Mouse (Mus musculus): ENCODE results near the gene Esrrg. TPM values are rescaled to one million over a fixed set of nuclear protein-coding genes. Genes with fewer than 3 reads are reported as not detected.

Gene Esrrg
- polyA plus RNA-seq, 1 experiment from 2014 or later, result 14.6 TPM

GRCm38 (mm10) chr1:188158675-188159074 is 550.1 kb downstream of the Esrrg start:
- 84% methylated on average over 1 of the region's 1 CpGs for WGBS

DNA sequence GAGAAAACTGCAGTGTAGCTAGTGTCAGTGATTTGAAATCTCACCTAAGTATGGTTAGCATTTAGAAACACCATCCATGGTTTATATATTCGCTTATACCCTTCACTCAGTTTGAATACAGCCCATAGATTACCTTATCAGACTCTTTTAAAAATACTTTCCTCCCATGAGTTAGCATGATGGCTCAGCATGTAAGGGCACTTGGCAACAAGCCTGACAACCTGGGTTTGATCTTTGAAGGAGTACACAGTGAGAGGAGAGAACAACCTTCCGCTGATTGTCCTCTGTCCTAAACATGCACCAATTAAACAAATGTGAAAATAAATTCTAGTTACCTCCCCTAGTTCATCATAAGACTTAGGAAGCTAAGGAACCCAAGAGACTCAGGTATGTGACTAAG is 550.5 kb downstream of the Esrrg start:
- H3K4me2 ChIP-seq (replicated peaks; ENCODE audit: low read depth, low read length), result no peak overlapping the region
- H3K4me3 ChIP-seq (ENCODE audit: low read depth, low read length), result no peak overlapping the region
- no peaks in the 10 kb centered on the region for H3K4me1 ChIP-seq (replicated peaks; ENCODE audit: control insufficient read depth, insufficient read depth, low read length)
- H3K36me3 ChIP-seq (ENCODE audit: control insufficient read depth, insufficient read depth, low read length), result no peaks in the 10 kb centered on the region
- no peak overlapping the region for H3K9ac ChIP-seq (ENCODE audit: low read depth, low read length)
- no peak for DNase-seq (ENCODE audit: low spot score)
- H3K27ac ChIP-seq (ENCODE audit: low read depth, low read length), result no peak overlapping the region
- ATAC-seq (ENCODE audit: low FRiP score), result no peak
- WGBS, result 89% methylated on average over 2 of the region's 2 CpGs
- H3K9me3 ChIP-seq (ENCODE audit: control insufficient read depth, low read length), result no peaks in the 10 kb centered on the region
- no peaks in the 10 kb centered on the region for H3K27me3 ChIP-seq (ENCODE audit: control insufficient read depth, insufficient read depth, low read length)

More at GRCm38 (mm10) chr1:188158675-188159074, 550.1 kb downstream of the Esrrg start:
- no peak overlapping the region for H3K27ac ChIP-seq (ENCODE audit: low read depth, low read length)
- no peaks in the 10 kb centered on the region for H3K27me3 ChIP-seq (ENCODE audit: control insufficient read depth, insufficient read depth, low read length)
- H3K9me3 ChIP-seq (ENCODE audit: control insufficient read depth, low read length), result no peaks in the 10 kb centered on the region
- no peaks in the 10 kb centered on the region for H3K36me3 ChIP-seq (ENCODE audit: control insufficient read depth, insufficient read depth, low read length)
- H3K4me1 ChIP-seq (replicated peaks; ENCODE audit: control insufficient read depth, insufficient read depth, low read length), result no peaks in the 10 kb centered on the region
- no peak overlapping the region for H3K4me3 ChIP-seq (ENCODE audit: low read depth, low read length)
- H3K4me2 ChIP-seq (replicated peaks; ENCODE audit: low read depth, low read length), result no peak overlapping the region
- DNase-seq (ENCODE audit: low spot score) (no peak), ATAC-seq (ENCODE audit: low FRiP score) (no peak)
- H3K9ac ChIP-seq (ENCODE audit: low read depth, low read length), result no peak overlapping the region

DNA sequence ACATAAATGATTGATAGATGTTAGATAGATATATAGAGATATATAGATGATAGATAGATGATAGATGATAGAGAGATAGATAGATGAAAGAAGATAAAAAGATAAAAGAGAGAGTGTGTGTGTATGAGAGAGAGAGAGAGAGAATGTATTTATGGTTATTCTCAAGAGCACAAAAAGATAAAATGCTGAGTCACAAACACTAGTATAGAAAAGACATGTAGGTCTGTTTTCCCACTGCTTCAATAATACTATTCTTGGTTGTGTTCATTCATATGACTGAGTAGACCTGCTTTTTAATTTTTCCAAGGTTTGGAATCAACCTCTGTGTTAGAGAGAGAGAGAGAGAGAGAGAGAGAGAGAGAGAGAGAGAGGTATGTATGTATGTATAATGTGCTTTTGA is 554.5 kb downstream of the Esrrg start:
- Histone ChIP-seq H3K9me3 (ENCODE audit: control insufficient read depth, low read length) (no peaks in the 10 kb centered on the region), H3K27ac (ENCODE audit: low read depth, low read length) (no peak overlapping the region), H3K9ac (ENCODE audit: low read depth, low read length) (no peak overlapping the region), H3K27me3 (ENCODE audit: control insufficient read depth, insufficient read depth, low read length) (no peaks in the 10 kb centered on the region), H3K4me2 (replicated peaks; ENCODE audit: low read depth, low read length) (no peak overlapping the region), H3K36me3 (ENCODE audit: control insufficient read depth, insufficient read depth, low read length) (no peaks in the 10 kb centered on the region), H3K4me3 (ENCODE audit: low read depth, low read length) (no peak overlapping the region), H3K4me1 (replicated peaks; ENCODE audit: control insufficient read depth, insufficient read depth, low read length) (no peaks in the 10 kb centered on the region)
- no peak for DNase-seq (ENCODE audit: low spot score)
- ATAC-seq (ENCODE audit: low FRiP score), result no peak

DNA sequence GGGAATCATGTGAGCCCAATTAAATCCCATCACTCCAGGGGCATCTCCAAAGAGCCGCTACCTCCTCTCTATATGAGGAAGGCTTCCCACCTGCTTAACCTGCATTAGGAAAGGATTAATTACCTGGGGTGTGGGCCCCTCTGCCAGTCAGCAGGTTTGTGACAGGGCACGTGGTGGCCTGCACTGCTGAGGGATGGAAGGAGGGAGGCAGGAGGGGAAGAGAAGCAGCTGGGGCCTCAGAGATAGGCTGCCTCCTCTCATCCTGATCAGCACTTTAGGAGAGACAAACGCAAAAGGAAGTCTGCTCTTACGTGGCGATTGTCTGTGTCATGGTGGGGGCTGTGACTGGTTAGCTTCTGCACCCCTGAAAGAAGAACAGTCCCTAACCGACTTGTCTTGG is 555.7 kb downstream of the Esrrg start:
- no peak overlapping the region for H3K9ac ChIP-seq (ENCODE audit: low read depth, low read length)
- H3K9me3 ChIP-seq (ENCODE audit: control insufficient read depth, low read length), result no peaks in the 10 kb centered on the region
- no peak overlapping the region for H3K27ac ChIP-seq (ENCODE audit: low read depth, low read length)
- H3K27me3 ChIP-seq (ENCODE audit: control insufficient read depth, insufficient read depth, low read length), result no peaks in the 10 kb centered on the region
- no peak overlapping the region for H3K4me3 ChIP-seq (ENCODE audit: low read depth, low read length)
- H3K4me2 ChIP-seq (replicated peaks; ENCODE audit: low read depth, low read length), result no peak overlapping the region
- 63% methylated on average over 6 of the region's 6 CpGs for WGBS
- no peak for ATAC-seq (ENCODE audit: low FRiP score)
- DNase-seq (ENCODE audit: low spot score), result no peak
- H3K4me1 ChIP-seq (replicated peaks; ENCODE audit: control insufficient read depth, insufficient read depth, low read length), result no peaks in the 10 kb centered on the region
- H3K36me3 ChIP-seq (ENCODE audit: control insufficient read depth, insufficient read depth, low read length), result no peaks in the 10 kb centered on the region

GRCm38 (mm10) chr1:188173859-188174258 is 565.3 kb downstream of the Esrrg start:
- WGBS, result 82% methylated on average over 1 of the region's 1 CpGs
- Histone ChIP-seq H3K9ac (ENCODE audit: low read depth, low read length) (no peak overlapping the region), H3K27ac (ENCODE audit: low read depth, low read length) (no peak overlapping the region), H3K4me3 (ENCODE audit: low read depth, low read length) (no peak overlapping the region), H3K36me3 (ENCODE audit: control insufficient read depth, insufficient read depth, low read length) (no peaks in the 10 kb centered on the region), H3K27me3 (ENCODE audit: control insufficient read depth, insufficient read depth, low read length) (no peaks in the 10 kb centered on the region), H3K4me1 (replicated peaks; ENCODE audit: control insufficient read depth, insufficient read depth, low read length) (no peaks in the 10 kb centered on the region), H3K9me3 (ENCODE audit: control insufficient read depth, low read length) (no peaks in the 10 kb centered on the region), H3K4me2 (replicated peaks; ENCODE audit: low read depth, low read length) (no peak overlapping the region)
- no peak for ATAC-seq (ENCODE audit: low FRiP score)
- no peak for DNase-seq (ENCODE audit: low spot score)

DNA sequence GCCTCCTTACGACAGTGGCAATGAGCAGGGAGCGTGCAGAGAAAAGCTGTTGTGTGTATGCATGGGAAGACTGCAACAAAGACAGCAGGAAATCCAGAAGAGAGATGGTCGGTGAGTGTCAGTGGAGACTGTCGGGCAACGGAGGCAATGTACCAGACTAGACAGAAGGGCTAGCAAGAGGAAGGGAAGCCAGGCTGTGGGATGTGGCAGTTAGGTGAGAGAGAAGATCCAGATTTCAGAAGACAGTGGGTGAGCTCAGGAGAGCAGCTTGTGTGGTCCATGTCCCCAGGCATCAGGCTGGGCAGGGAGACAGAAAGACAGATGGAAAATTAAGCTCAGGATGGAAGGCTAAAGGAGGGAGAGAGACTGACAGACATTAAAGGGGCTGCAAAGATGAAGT is 574.4 kb downstream of the Esrrg start:
- Histone ChIP-seq H3K9ac (ENCODE audit: low read depth, low read length) (no peak overlapping the region), H3K27me3 (ENCODE audit: control insufficient read depth, insufficient read depth, low read length) (no peaks in the 10 kb centered on the region), H3K4me2 (replicated peaks; ENCODE audit: low read depth, low read length) (no peak overlapping the region), H3K36me3 (ENCODE audit: control insufficient read depth, insufficient read depth, low read length) (no peaks in the 10 kb centered on the region), H3K4me3 (ENCODE audit: low read depth, low read length) (no peak overlapping the region), H3K27ac (ENCODE audit: low read depth, low read length) (no peak overlapping the region), H3K9me3 (ENCODE audit: control insufficient read depth, low read length) (no peaks in the 10 kb centered on the region), H3K4me1 (replicated peaks; ENCODE audit: control insufficient read depth, insufficient read depth, low read length) (no peaks in the 10 kb centered on the region; the same call in 1 of the 2 replicates)
- DNase-seq (ENCODE audit: low spot score) (no peak), ATAC-seq (ENCODE audit: low FRiP score) (no peak)
- 87% methylated on average over 5 of the region's 5 CpGs for WGBS

- no peak overlapping the region for H3K27ac ChIP-seq (ENCODE audit: low read depth, low read length)
- no peak overlapping the region for H3K4me2 ChIP-seq (replicated peaks; ENCODE audit: low read depth, low read length)
- no peaks in the 10 kb centered on the region for H3K27me3 ChIP-seq (ENCODE audit: control insufficient read depth, insufficient read depth, low read length)
- DNase-seq (ENCODE audit: low spot score) (no peak), ATAC-seq (ENCODE audit: low FRiP score) (no peak)
- no peak overlapping the region for H3K4me3 ChIP-seq (ENCODE audit: low read depth, low read length)
- no peaks in the 10 kb centered on the region for H3K9me3 ChIP-seq (ENCODE audit: control insufficient read depth, low read length)
- no peaks in the 10 kb centered on the region; the same call in 1 of the 2 replicates for H3K4me1 ChIP-seq (replicated peaks; ENCODE audit: control insufficient read depth, insufficient read depth, low read length)
- 62% methylated on average over 17 of the region's 17 CpGs for WGBS
- H3K9ac ChIP-seq (ENCODE audit: low read depth, low read length), result no peak overlapping the region
- no peaks in the 10 kb centered on the region for H3K36me3 ChIP-seq (ENCODE audit: control insufficient read depth, insufficient read depth, low read length)
These were observed 578.0 kb downstream of the Esrrg start for GRCm38 (mm10) chr1:188186440-188187117.

GRCm38 (mm10) chr1:188192971-188193370 is 584.4 kb downstream of the Esrrg start:
- Histone ChIP-seq H3K4me2 (replicated peaks; ENCODE audit: low read depth, low read length) (no peak overlapping the region), H3K36me3 (ENCODE audit: control insufficient read depth, insufficient read depth, low read length) (no peaks in the 10 kb centered on the region), H3K4me1 (replicated peaks; ENCODE audit: control insufficient read depth, insufficient read depth, low read length) (no peaks in the 10 kb centered on the region), H3K27me3 (ENCODE audit: control insufficient read depth, insufficient read depth, low read length) (no peaks in the 10 kb centered on the region), H3K27ac (ENCODE audit: low read depth, low read length) (no peak overlapping the region), H3K9me3 (ENCODE audit: control insufficient read depth, low read length) (no peaks in the 10 kb centered on the region), H3K4me3 (ENCODE audit: low read depth, low read length) (no peak overlapping the region), H3K9ac (ENCODE audit: low read depth, low read length) (no peak overlapping the region)
- WGBS, result 92% methylated on average over 2 of the region's 2 CpGs
- no peak for ATAC-seq (ENCODE audit: low FRiP score)
- no peak for DNase-seq (ENCODE audit: low spot score)

GRCm38 (mm10) chr1:188207421-188207820 is 598.8 kb downstream of the Esrrg start:
- Histone ChIP-seq H3K9me3 (ENCODE audit: control insufficient read depth, low read length) (no peaks in the 10 kb centered on the region), H3K4me3 (ENCODE audit: low read depth, low read length) (no peak overlapping the region), H3K36me3 (ENCODE audit: control insufficient read depth, insufficient read depth, low read length) (no peaks in the 10 kb centered on the region), H3K27me3 (ENCODE audit: control insufficient read depth, insufficient read depth, low read length) (no peaks in the 10 kb centered on the region), H3K4me2 (replicated peaks; ENCODE audit: low read depth, low read length) (no peak overlapping the region), H3K27ac (ENCODE audit: low read depth, low read length) (no peak overlapping the region), H3K9ac (ENCODE audit: low read depth, low read length) (no peak overlapping the region), H3K4me1 (replicated peaks; ENCODE audit: control insufficient read depth, insufficient read depth, low read length) (no peaks in the 10 kb centered on the region)
- WGBS, result 72% methylated on average over 6 of the region's 6 CpGs
- DNase-seq (ENCODE audit: low spot score) (no peak), ATAC-seq (ENCODE audit: low FRiP score) (no peak)

All from hindbrain, embryonic 11.5 days (tissue).